Mouse (Mus musculus) lung, adult 2 months (tissue): ENCODE results near the gene Cntd1. TPM values are rescaled to one million over a fixed set of nuclear protein-coding genes. Genes with fewer than 3 reads are reported as not detected.

Experiments
- DNase-seq: peaks from one replicate; pipeline ENCODE4 v3.0.0; 2022
- H3K4me1 ChIP-seq: fragments of 200-500 bp; 2 replicates; pipeline ENCODE4 v1.6.1; 2011; ENCODE audit warnings: low read length; ENCODE audit not compliant: control insufficient read depth, insufficient read depth
- H3K4me3 ChIP-seq: fragments of 200-500 bp; replicated peaks from 2 replicates; pipeline ENCODE3; 2011; ENCODE audit warnings: low read depth, mild to moderate bottlenecking, control low read depth, low read length; ENCODE audit errors: extremely low read depth
- CTCF ChIP-seq: fragments of 200-500 bp; IDR thresholded peaks from 2 replicates; pipeline ENCODE4 v1.5.1; 2011; ENCODE audit warnings: mild to moderate bottlenecking, low read length, control low read depth; ENCODE audit not compliant: insufficient read depth
- POLR2A ChIP-seq: fragments of 200-500 bp; IDR thresholded peaks from 2 replicates; pipeline ENCODE4 v1.6.1; 2011; ENCODE audit warnings: low read depth, mild to moderate bottlenecking, control low read depth, low read length, borderline replicate concordance; ENCODE audit errors: extremely low read depth
- WGBS: fragments of 180-500 bp; shearing (Covaris S2); methylation state at CpG from one replicate; pipeline ENCODE4 v1.1.7; 2018; 5-methylcytosine and 5-hydroxymethylcytosine counted together
- polyA plus RNA-seq: library from polyadenylated mRNA; depleted of rRNA; stranded (reverse); fragments of >200 nt; gene quantifications from 2 replicates; pipeline ENCODE4 v1.2.3, GENCODE M21; 2012

The Cntd1 gene
- polyA plus RNA-seq, 1 experiment = 0.59 TPM

DNA sequence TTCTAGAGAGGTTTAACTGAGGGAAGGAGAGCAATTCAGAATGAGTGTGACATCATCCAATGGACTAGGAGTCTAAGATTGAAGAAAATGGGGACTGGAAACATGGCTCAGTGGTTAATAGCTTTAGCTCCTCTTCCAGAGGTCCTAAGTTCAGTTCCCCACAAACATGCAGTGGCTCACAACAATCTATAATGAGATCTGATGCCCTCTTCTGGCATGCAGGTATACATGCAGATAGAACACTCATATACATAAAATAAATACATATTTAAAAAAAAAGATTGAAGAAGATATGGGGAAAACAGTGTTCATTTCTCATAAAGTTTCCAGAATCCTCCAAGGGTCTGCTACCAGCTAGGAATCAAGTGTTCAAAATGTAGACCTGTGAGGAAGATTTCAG lies 43.4 kb upstream of the Cntd1 start:
- DNase-seq = no peak
- no peak overlapping the region for H3K4me3 ChIP-seq
- TF ChIP-seq POLR2A (no peak), CTCF (no peak)
- peaks cover 2% of the 10 kb centered on the region; the same call in 1 of the 2 replicates for H3K4me1 ChIP-seq

DNA sequence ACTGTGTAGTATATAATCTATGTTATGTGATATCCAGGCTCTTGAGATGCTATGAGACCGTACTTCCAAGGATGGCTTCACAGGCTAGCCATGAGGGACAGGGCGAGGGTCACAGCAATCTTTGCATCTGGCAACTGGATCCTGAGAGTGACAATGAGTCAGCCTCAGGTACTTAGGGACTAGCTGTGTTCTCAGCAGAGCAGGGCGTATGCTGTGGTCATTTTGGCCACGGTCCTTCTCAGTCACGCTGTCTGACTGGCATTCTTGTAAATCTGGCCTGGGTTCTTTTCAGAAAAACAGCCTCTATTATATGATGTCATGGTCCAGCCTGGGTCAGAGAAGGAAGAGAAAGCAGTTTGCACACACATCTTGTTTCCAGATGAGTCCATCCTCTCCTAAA lies 42.0 kb upstream of the Cntd1 start:
- WGBS = 91% methylated on average over 5 of the region's 5 CpGs
- no peak for DNase-seq
- TF ChIP-seq CTCF (no peak), POLR2A (no peak)
- H3K4me1 ChIP-seq = peaks cover 2% of the 10 kb centered on the region; the same call in 1 of the 2 replicates
- H3K4me3 ChIP-seq = no peak overlapping the region

GRCm38 (mm10) chr11:101238071-101238647 lies 40.7 kb upstream of the Cntd1 start:
- Histone ChIP-seq H3K4me3 (no peak overlapping the region), H3K4me1 (peaks cover 2% of the 10 kb centered on the region; the same call in 1 of the 2 replicates)
- DNase-seq = no peak
- TF ChIP-seq CTCF (no peak), POLR2A (no peak)
- 22% methylated on average over 5 of the region's 5 CpGs for WGBS

- Histone ChIP-seq H3K4me1 (no peaks in the 10 kb centered on the region; the same call in 1 of the 2 replicates), H3K4me3 (no peak overlapping the region)
- TF ChIP-seq POLR2A = no peak
- 41% methylated on average over 4 of the region's 4 CpGs for WGBS
- DNase-seq = no peak
These were observed 33.7 kb upstream of the Cntd1 start for GRCm38 (mm10) chr11:101245071-101245470.

- no peaks in the 10 kb centered on the region; the same call in 1 of the 2 replicates for H3K4me1 ChIP-seq
- 3% methylated on average over 62 of the region's 63 CpGs for WGBS
- TF ChIP-seq POLR2A (peak; percentile 85), CTCF (no peak)
- DNase-seq = peak; percentile 66
- H3K4me3 ChIP-seq = peak within 1 kb of the TSS; percentile 66
These were observed 32.7 kb upstream of the Cntd1 start, which contains the start of gene Ramp2 for GRCm38 (mm10) chr11:101245855-101246701. Ramp2 (plus strand) TSS chr11:101246028.

DNA sequence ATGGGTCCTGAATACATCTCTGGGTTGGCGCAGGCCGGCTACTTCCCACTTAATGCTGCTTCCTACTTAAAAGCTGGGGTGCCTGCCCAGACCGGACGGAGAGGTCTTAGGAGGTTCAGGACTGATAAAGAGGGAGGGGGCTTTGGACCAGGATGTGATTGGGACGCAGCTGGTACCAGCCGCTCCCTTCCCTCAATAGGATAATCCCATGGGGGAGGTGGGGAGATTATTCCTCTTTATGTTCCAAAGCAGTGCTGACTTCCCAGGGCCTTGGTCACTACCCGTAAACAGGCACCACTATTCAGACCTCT lies 32.2 kb upstream of the Cntd1 start:
- no peak for DNase-seq
- Histone ChIP-seq H3K4me1 (no peaks in the 10 kb centered on the region; the same call in 1 of the 2 replicates), H3K4me3 (peak overlapping the region; percentile 66)
- WGBS = 14% methylated on average over 7 of the region's 7 CpGs
- TF ChIP-seq CTCF (no peak), POLR2A (no peak)

- 61% methylated on average over 6 of the region's 6 CpGs for WGBS
- DNase-seq = no peak
- peaks cover under 1% of the 10 kb centered on the region for H3K4me1 ChIP-seq
- TF ChIP-seq CTCF = no peak
- TF ChIP-seq POLR2A = peak; percentile 41; the same call in 1 of the 2 replicates
- H3K4me3 ChIP-seq = peak overlapping the region; percentile 66
These were observed 31.2 kb upstream of the Cntd1 start for GRCm38 (mm10) chr11:101247521-101248030.

- DNase-seq = peak; percentile 64
- peak overlapping the region; percentile 66 for H3K4me3 ChIP-seq
- 20% methylated on average over 14 of the region's 14 CpGs for WGBS
- TF ChIP-seq POLR2A = peak; percentile 48; the same call in 1 of the 2 replicates
- TF ChIP-seq CTCF = peak; percentile 53
- peaks cover 3% of the 10 kb centered on the region for H3K4me1 ChIP-seq
These were observed 30.4 kb upstream of the Cntd1 start for GRCm38 (mm10) chr11:101248258-101248994.

DNA sequence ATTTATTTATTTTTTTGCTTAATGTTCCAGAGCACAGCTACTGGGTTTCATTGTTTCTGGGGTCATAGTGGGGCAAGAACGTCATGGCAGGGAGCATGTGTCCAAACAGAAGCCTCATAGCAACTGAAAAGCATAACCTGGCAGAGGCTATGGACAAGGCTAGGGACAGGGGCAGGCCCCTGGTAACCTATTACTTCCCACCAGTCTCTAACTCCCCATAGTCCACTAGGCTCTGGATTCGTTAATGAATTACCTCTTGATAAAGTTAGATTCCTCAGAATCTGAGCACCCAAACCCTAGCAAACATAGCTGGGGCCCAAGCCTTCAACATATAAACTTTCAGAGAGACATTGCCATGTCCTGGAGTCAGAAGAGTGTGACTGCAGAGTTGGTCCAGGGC lies 27.8 kb upstream of the Cntd1 start:
- H3K4me1 ChIP-seq = peaks cover 5% of the 10 kb centered on the region
- WGBS = 71% methylated on average over 2 of the region's 2 CpGs
- H3K4me3 ChIP-seq = no peak overlapping the region
- no peak for TF ChIP-seq POLR2A
- no peak for TF ChIP-seq CTCF
- no peak for DNase-seq
